Comparison of ENCODE assay signal across 8 mouse cellular contexts in the genomic region with DNA sequence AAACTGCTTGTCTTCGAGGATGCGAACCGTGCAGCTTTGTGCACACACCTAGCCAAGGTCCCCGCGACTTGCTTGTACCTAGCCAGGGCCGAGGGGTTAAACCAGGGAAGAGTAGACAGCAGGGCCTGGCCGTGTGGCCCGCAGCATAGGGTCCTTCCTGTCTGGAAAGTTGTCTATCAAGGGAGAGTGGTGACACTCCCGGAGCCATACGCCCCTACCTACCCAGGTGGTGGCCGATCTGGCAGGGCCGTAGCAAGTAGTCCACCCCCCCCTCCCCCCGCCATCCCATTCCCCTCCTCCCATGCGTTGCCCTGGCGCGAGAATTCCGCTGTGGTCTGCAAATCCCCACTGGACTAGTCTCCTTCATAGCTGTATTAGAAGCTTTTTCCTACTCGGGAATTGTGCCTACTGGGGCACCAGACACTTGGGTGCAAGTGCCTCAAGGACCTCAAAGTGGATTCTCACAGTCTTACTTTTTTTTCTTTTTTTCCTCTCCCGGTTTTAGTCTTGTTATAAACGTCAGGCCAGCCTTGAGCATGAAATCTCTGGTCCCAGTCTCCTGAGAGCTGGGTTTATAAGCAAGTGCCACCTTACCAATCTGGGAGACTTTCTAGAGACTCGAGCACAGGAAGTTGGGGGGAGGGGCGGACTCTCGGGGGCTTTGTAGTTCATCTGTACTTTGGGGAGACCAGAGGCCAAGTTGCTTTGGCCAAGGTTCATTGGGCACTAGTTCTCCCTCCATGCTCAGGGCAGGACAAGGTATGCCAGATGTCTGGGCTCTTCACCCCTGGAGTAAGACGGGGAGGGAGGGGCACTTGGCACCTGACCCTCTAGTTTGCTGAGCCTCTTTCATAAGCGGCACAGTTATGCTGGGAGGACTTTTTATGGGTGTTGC. TPM values are rescaled to one million over a fixed set of nuclear protein-coding genes. Genes with fewer than 3 reads are reported as not detected.
DNase-seq lines count a peak whose midpoint lies in the region; ATAC-seq and TF ChIP-seq lines count a peak whose summit lies in the region.

No protein-coding gene starts in this region.

- WGBS in forebrain, embryonic 12.5 days = 2% methylated on average over 25 of the region's 25 CpGs
- WGBS in hindbrain, postnatal 0 days = 2% methylated on average over 25 of the region's 25 CpGs
- WGBS in liver, embryonic 12.5 days (ENCODE audit: insufficient replicate concordance) = 2% methylated on average over 25 of the region's 25 CpGs

- H3K9ac ChIP-seq in forebrain, embryonic 12.5 days = peak overlapping the region; percentile 83
- peak overlapping the region; percentile 78 for H3K9ac ChIP-seq in hindbrain, postnatal 0 days (replicated peaks; ENCODE audit: low read length)
- H3K9ac ChIP-seq in liver, embryonic 12.5 days = peak overlapping the region; percentile 94

- H3K36me3 ChIP-seq in forebrain, embryonic 12.5 days (replicated peaks) = no peaks in the 10 kb centered on the region; the same call in 1 of the 2 replicates
- no peaks in the 10 kb centered on the region for H3K36me3 ChIP-seq in hindbrain, postnatal 0 days (ENCODE audit: insufficient read depth, low read length)
- H3K36me3 ChIP-seq in liver, embryonic 12.5 days = peaks cover 21% of the 10 kb centered on the region

- H3K4me2 ChIP-seq in forebrain, embryonic 12.5 days = peak overlapping the region; percentile 91
- H3K4me2 ChIP-seq in hindbrain, postnatal 0 days (ENCODE audit: low read depth, low read length) = peak overlapping the region; percentile 96
- peak overlapping the region; percentile 91 for H3K4me2 ChIP-seq in liver, embryonic 12.5 days

- H3K4me3 ChIP-seq in forebrain, embryonic 12.5 days (replicated peaks) = peak overlapping the region; percentile 81
- H3K4me3 ChIP-seq in hindbrain, postnatal 0 days (ENCODE audit: low read length) = peak overlapping the region; percentile 92
- peak overlapping the region; percentile 91 for H3K4me3 ChIP-seq in liver, embryonic 12.5 days

- ATAC-seq in forebrain, embryonic 12.5 days (ENCODE audit: low FRiP score) = peak; percentile 44; the same call in 1 of the 2 replicates
- ATAC-seq in hindbrain, postnatal 0 days = no peak
- peak; percentile 13 for ATAC-seq in liver, embryonic 12.5 days

- peaks cover 48% of the 10 kb centered on the region for H3K4me1 ChIP-seq in forebrain, embryonic 12.5 days
- peaks cover 32% of the 10 kb centered on the region for H3K4me1 ChIP-seq in hindbrain, postnatal 0 days (ENCODE audit: insufficient read depth, low read length)
- peaks cover 51% of the 10 kb centered on the region for H3K4me1 ChIP-seq in liver, embryonic 12.5 days

- peak overlapping the region; percentile 81; the same call in 1 of the 2 replicates for H3K27ac ChIP-seq in forebrain, embryonic 12.5 days
- peak overlapping the region; percentile 84; the same call in 1 of the 2 replicates for H3K27ac ChIP-seq in hindbrain, postnatal 0 days
- peak overlapping the region; percentile 83 for H3K27ac ChIP-seq in liver, embryonic 12.5 days

- peak; percentile 55 for DNase-seq in adrenal gland, adult 2 months
- no peak for DNase-seq in adrenal gland, adult 18-20 months (ENCODE audit: low spot score in 2 of 2)
- DNase-seq in NIH3T3 (ENCODE audit: low read depth) = peak; percentile 36
- no peak for DNase-seq in hindbrain, postnatal 0 days (ENCODE audit: low spot score)
- DNase-seq in naive thymus-derived CD4-positive, alpha-beta T cell, adult 2 months (ENCODE audit: low read depth) = peak; percentile 76
- peak; percentile 77 to 79 for DNase-seq in thymus, postnatal 36 days

- TF ChIP-seq CTCF in hindbrain, postnatal 0 days (IDR thresholded peaks at IDR 0.05; ENCODE audit: low read depth) = no peak

- no peaks in the 10 kb centered on the region for H3K27me3 ChIP-seq in forebrain, embryonic 12.5 days
- H3K27me3 ChIP-seq in hindbrain, postnatal 0 days (ENCODE audit: insufficient read depth, low read length) = no peaks in the 10 kb centered on the region
- no peaks in the 10 kb centered on the region for H3K27me3 ChIP-seq in liver, embryonic 12.5 days (replicated peaks)

- no peaks in the 10 kb centered on the region for H3K9me3 ChIP-seq in forebrain, embryonic 12.5 days
- no peaks in the 10 kb centered on the region for H3K9me3 ChIP-seq in hindbrain, postnatal 0 days (ENCODE audit: low read length)
- H3K9me3 ChIP-seq in liver, embryonic 12.5 days (replicated peaks) = no peaks in the 10 kb centered on the region

RNA-seq across cellular contexts. Expression of a gene that starts 0.9 kb away (rescaled TPM):
- total RNA-seq in adrenal gland, adult 2 months (2021) = 10 to 100 TPM; 13.6 to 20.1 TPM
- polyA plus RNA-seq in adrenal gland, adult 2 months (2012; rRNA removed) = 13.4 and 14.9 TPM in 2 replicates
- total RNA-seq in adrenal gland, adult 18-20 months (2021) = 10 to 100 TPM; 14.5 to 21.4 TPM
- 24.8 and 25.6 TPM in 2 replicates for polyA plus RNA-seq in forebrain, embryonic 12.5 days (2016; fragmentation: Nextera tagmentation; extraction: Ambion mirVana)
- total RNA-seq in hindbrain, postnatal 0 days (2014; rRNA removed) = 41.9 and 47.8 TPM in 2 replicates
- 14.4 and 15.7 TPM in 2 replicates for polyA plus RNA-seq in hindbrain, postnatal 0 days (2015; fragmentation: Nextera tagmentation; extraction: Ambion mirVana)
- 12.1 and 12.2 TPM in 2 replicates for polyA plus RNA-seq in liver, embryonic 12.5 days (2016; fragmentation: Nextera tagmentation; extraction: Ambion mirVana)

Comparison
In these comparisons a context has a peak if more than half of its experiments do, and no peak if none do; other contexts are left out.
1. DNase-seq: peak in adrenal gland, adult 2 months (single experiment), NIH3T3 (single experiment), naive thymus-derived CD4-positive, alpha-beta T cell, adult 2 months (single experiment) and thymus, postnatal 36 days (2 of 2); none in adrenal gland, adult 18-20 months (0 of 2) and hindbrain, postnatal 0 days (single experiment).
2. Peak in every context shown above with its lines, with median percentiles within 50 percentile points of each other: H3K27ac ChIP-seq, H3K4me2 ChIP-seq, H3K4me3 ChIP-seq and H3K9ac ChIP-seq.